Mouse (Mus musculus): ENCODE data around the gene Pcnx2. TPM values are rescaled to one million over a fixed set of nuclear protein-coding genes. Genes with fewer than 3 reads are reported as not detected.
A peak's percentile ranks its signal among the peaks of the same experiment; 100 is the strongest.

Gene Pcnx2
- polyA plus RNA-seq, 1 experiment from 2014 or later: 0.74 TPM

- Histone ChIP-seq H3K27me3 (ENCODE audit: control insufficient read depth, insufficient read depth, low read length) (no peaks in the 10 kb centered on the region), H3K4me3 (ENCODE audit: low read depth, low read length) (no peak overlapping the region), H3K4me2 (no peak overlapping the region)
Observed at GRCm38 (mm10) chr8:125744914-125745576, 153.1 kb downstream of the Pcnx2 start.

GRCm38 (mm10) chr8:125742406-125742805 lies 155.7 kb downstream of the Pcnx2 start:
- DNase-seq (ENCODE audit: low spot score, missing footprints) (no peak), ATAC-seq (ENCODE audit: low FRiP score) (no peak)
- WGBS: 88% methylated on average over 8 of the region's 8 CpGs
- H3K36me3 ChIP-seq (ENCODE audit: control insufficient read depth, insufficient read depth, low read length): no peaks in the 10 kb centered on the region
- H3K27me3 ChIP-seq (ENCODE audit: control insufficient read depth, insufficient read depth, low read length): no peaks in the 10 kb centered on the region
- H3K9me3 ChIP-seq (ENCODE audit: control insufficient read depth, low read length): no peaks in the 10 kb centered on the region
- H3K4me2 ChIP-seq: no peak overlapping the region
- no peak overlapping the region for H3K9ac ChIP-seq (ENCODE audit: low read length)
- no peak overlapping the region for H3K4me3 ChIP-seq (ENCODE audit: low read depth, low read length)
- no peak overlapping the region for H3K27ac ChIP-seq (ENCODE audit: low read depth, low read length)
- H3K4me1 ChIP-seq (ENCODE audit: control insufficient read depth, insufficient read depth, low read length): peaks cover 3% of the 10 kb centered on the region; the same call in 1 of the 2 replicates

More at GRCm38 (mm10) chr8:125744914-125745576, 153.1 kb downstream of the Pcnx2 start:
- no peaks in the 10 kb centered on the region for H3K9me3 ChIP-seq (ENCODE audit: control insufficient read depth, low read length)
- H3K9ac ChIP-seq (ENCODE audit: low read length): no peak overlapping the region
- peaks cover under 1% of the 10 kb centered on the region; the same call in 1 of the 2 replicates for H3K4me1 ChIP-seq (ENCODE audit: control insufficient read depth, insufficient read depth, low read length)
- peak; percentile 53 for DNase-seq (ENCODE audit: low spot score, missing footprints)
- 88% methylated on average over 10 of the region's 10 CpGs for WGBS
- ATAC-seq (ENCODE audit: low FRiP score): no peak
- H3K36me3 ChIP-seq (ENCODE audit: control insufficient read depth, insufficient read depth, low read length): no peaks in the 10 kb centered on the region
- no peak overlapping the region for H3K27ac ChIP-seq (ENCODE audit: low read depth, low read length)

- no peak for DNase-seq (ENCODE audit: low spot score, missing footprints)
- Histone ChIP-seq H3K36me3 (ENCODE audit: control insufficient read depth, insufficient read depth, low read length) (no peaks in the 10 kb centered on the region), H3K4me2 (no peak overlapping the region), H3K4me1 (ENCODE audit: control insufficient read depth, insufficient read depth, low read length) (peaks cover 3% of the 10 kb centered on the region; the same call in 1 of the 2 replicates), H3K27ac (ENCODE audit: low read depth, low read length) (no peak overlapping the region), H3K27me3 (ENCODE audit: control insufficient read depth, insufficient read depth, low read length) (no peaks in the 10 kb centered on the region), H3K4me3 (ENCODE audit: low read depth, low read length) (no peak overlapping the region), H3K9me3 (ENCODE audit: control insufficient read depth, low read length) (no peaks in the 10 kb centered on the region), H3K9ac (ENCODE audit: low read length) (no peak overlapping the region)
- WGBS: 80% methylated on average over 2 of the region's 2 CpGs
- no peak for ATAC-seq (ENCODE audit: low FRiP score)
Observed at GRCm38 (mm10) chr8:125741855-125742254, 156.3 kb downstream of the Pcnx2 start.

GRCm38 (mm10) chr8:125741377-125741776 lies 156.7 kb downstream of the Pcnx2 start:
- DNase-seq (ENCODE audit: low spot score, missing footprints) (no peak), ATAC-seq (ENCODE audit: low FRiP score) (no peak)
- Histone ChIP-seq H3K27me3 (ENCODE audit: control insufficient read depth, insufficient read depth, low read length) (no peaks in the 10 kb centered on the region), H3K27ac (ENCODE audit: low read depth, low read length) (no peak overlapping the region), H3K36me3 (ENCODE audit: control insufficient read depth, insufficient read depth, low read length) (no peaks in the 10 kb centered on the region), H3K4me3 (ENCODE audit: low read depth, low read length) (no peak overlapping the region), H3K4me2 (no peak overlapping the region), H3K9ac (ENCODE audit: low read length) (no peak overlapping the region), H3K9me3 (ENCODE audit: control insufficient read depth, low read length) (no peaks in the 10 kb centered on the region), H3K4me1 (ENCODE audit: control insufficient read depth, insufficient read depth, low read length) (peaks cover 3% of the 10 kb centered on the region; the same call in 1 of the 2 replicates)
- WGBS: 80% methylated on average over 5 of the region's 5 CpGs

- no peaks in the 10 kb centered on the region for H3K9me3 ChIP-seq (ENCODE audit: control insufficient read depth, low read length)
- H3K4me3 ChIP-seq (ENCODE audit: low read depth, low read length): no peak overlapping the region
- WGBS: 70% methylated on average over 10 of the region's 10 CpGs
- no peak overlapping the region for H3K27ac ChIP-seq (ENCODE audit: low read depth, low read length)
- DNase-seq (ENCODE audit: low spot score, missing footprints) (no peak), ATAC-seq (ENCODE audit: low FRiP score) (no peak)
- no peaks in the 10 kb centered on the region for H3K27me3 ChIP-seq (ENCODE audit: control insufficient read depth, insufficient read depth, low read length)
- no peak overlapping the region for H3K9ac ChIP-seq (ENCODE audit: low read length)
- no peaks in the 10 kb centered on the region for H3K36me3 ChIP-seq (ENCODE audit: control insufficient read depth, insufficient read depth, low read length)
- H3K4me1 ChIP-seq (ENCODE audit: control insufficient read depth, insufficient read depth, low read length): peaks cover 3% of the 10 kb centered on the region; the same call in 1 of the 2 replicates
- no peak overlapping the region for H3K4me2 ChIP-seq
Observed at GRCm38 (mm10) chr8:125740655-125741054, 157.5 kb downstream of the Pcnx2 start.

- H3K27me3 ChIP-seq (ENCODE audit: control insufficient read depth, insufficient read depth, low read length): no peaks in the 10 kb centered on the region
- H3K9ac ChIP-seq (ENCODE audit: low read length): no peak overlapping the region
- no peak overlapping the region for H3K27ac ChIP-seq (ENCODE audit: low read depth, low read length)
- peaks cover 8% of the 10 kb centered on the region; the same call in 1 of the 2 replicates for H3K4me1 ChIP-seq (ENCODE audit: control insufficient read depth, insufficient read depth, low read length)
- no peak for ATAC-seq (ENCODE audit: low FRiP score)
- H3K4me2 ChIP-seq: no peak overlapping the region
- H3K4me3 ChIP-seq (ENCODE audit: low read depth, low read length): no peak overlapping the region
- H3K9me3 ChIP-seq (ENCODE audit: control insufficient read depth, low read length): no peaks in the 10 kb centered on the region
- 96% methylated on average over 4 of the region's 4 CpGs for WGBS
- DNase-seq (ENCODE audit: low spot score, missing footprints): no peak
- H3K36me3 ChIP-seq (ENCODE audit: control insufficient read depth, insufficient read depth, low read length): no peaks in the 10 kb centered on the region
Observed at GRCm38 (mm10) chr8:125738956-125739355, 159.2 kb downstream of the Pcnx2 start.

GRCm38 (mm10) chr8:125733964-125734956 lies 163.9 kb downstream of the Pcnx2 start:
- no peaks in the 10 kb centered on the region for H3K36me3 ChIP-seq (ENCODE audit: control insufficient read depth, insufficient read depth, low read length)
- peak overlapping the region; percentile 66 for H3K4me3 ChIP-seq (ENCODE audit: low read depth, low read length)
- H3K4me2 ChIP-seq: peak overlapping the region; percentile 66
- peak overlapping the region; percentile 73 for H3K9ac ChIP-seq (ENCODE audit: low read length)
- 8% methylated on average over 49 of the region's 52 CpGs for WGBS
- H3K27me3 ChIP-seq (ENCODE audit: control insufficient read depth, insufficient read depth, low read length): no peaks in the 10 kb centered on the region
- ATAC-seq (ENCODE audit: low FRiP score) (peak; percentile 96), DNase-seq (ENCODE audit: low spot score, missing footprints) (peak; percentile 99)
- H3K4me1 ChIP-seq (ENCODE audit: control insufficient read depth, insufficient read depth, low read length): peaks cover 5% of the 10 kb centered on the region; the same call in 1 of the 2 replicates
- no peak overlapping the region for H3K27ac ChIP-seq (ENCODE audit: low read depth, low read length)
- no peaks in the 10 kb centered on the region for H3K9me3 ChIP-seq (ENCODE audit: control insufficient read depth, low read length)

GRCm38 (mm10) chr8:125729746-125730145 lies 168.4 kb downstream of the Pcnx2 start, which contains the start of gene Ntpcr:
Gene Ntpcr (plus strand): TSS chr8:125729963.
- no peak within 1 kb of the TSS for H3K9ac ChIP-seq (ENCODE audit: low read length)
- 82% methylated on average over 7 of the region's 7 CpGs for WGBS

More at GRCm38 (mm10) chr8:125729746-125730145, 168.4 kb downstream of the Pcnx2 start, which contains the start of gene Ntpcr:
- H3K36me3 ChIP-seq (ENCODE audit: control insufficient read depth, insufficient read depth, low read length): no peaks in the 10 kb centered on the region
- H3K27me3 ChIP-seq (ENCODE audit: control insufficient read depth, insufficient read depth, low read length): no peaks in the 10 kb centered on the region
- no peak within 1 kb of the TSS for H3K4me2 ChIP-seq
- H3K4me1 ChIP-seq (ENCODE audit: control insufficient read depth, insufficient read depth, low read length): peaks cover 5% of the 10 kb centered on the region; the same call in 1 of the 2 replicates
- ATAC-seq (ENCODE audit: low FRiP score): no peak
- DNase-seq (ENCODE audit: low spot score, missing footprints): no peak
- H3K27ac ChIP-seq (ENCODE audit: low read depth, low read length): no peak within 1 kb of the TSS
- H3K4me3 ChIP-seq (ENCODE audit: low read depth, low read length): no peak within 1 kb of the TSS
- no peaks in the 10 kb centered on the region for H3K9me3 ChIP-seq (ENCODE audit: control insufficient read depth, low read length)

Measured in midbrain, embryonic 11.5 days (tissue).